Mouse (Mus musculus) sigmoid colon, adult 10 weeks (tissue): ENCODE results near the gene Gm20489. TPM values are rescaled to one million over a fixed set of nuclear protein-coding genes. Genes with fewer than 3 reads are reported as not detected.

Experiments used
- polyA plus RNA-seq: library from polyadenylated mRNA; stranded (reverse); fragments of 350-450 nt; fragmentation: Illumina TruSeq; extraction: RNeasy Lipid Tissue Mini Kit (QIAGEN cat#74804); gene quantifications from one replicate; pipeline ENCODE4 v1.2.3, GENCODE M21; 2014; ENCODE audit warnings: low read depth, low replicate concordance

Gene Gm20489
- polyA plus RNA-seq, result 0.60 TPM

GRCm38 (mm10) chrX:101268755-101269124 is at the start of gene Gm20489:
TSS of gene Gm20489 (minus strand) at chrX:101269023.

GRCm38 (mm10) chrX:101299055-101299454 is 30.2 kb upstream of the Gm20489 start, which contains the start of gene Nlgn3:
TSS of gene Nlgn3 (plus strand) at chrX:101299168.

GRCm38 (mm10) chrX:101273875-101274738 is 5.3 kb upstream of the Gm20489 start, which contains the start of gene Med12:
TSS of gene Med12 (plus strand) at chrX:101274030.

GRCm38 (mm10) chrX:101268025-101268754 is 633 bp downstream of the Gm20489 start, which contains the start of gene Il2rg:
TSS of gene Il2rg (minus strand) at chrX:101268255.

GRCm38 (mm10) chrX:101263892-101264291 is 4.9 kb downstream of the Gm20489 start, which contains the start of gene Gm614:
TSS of gene Gm614 (minus strand) at chrX:101263992.

GRCm38 (mm10) chrX:101253952-101254729 is 14.7 kb downstream of the Gm20489 start, which contains the start of gene Foxo4:
TSS of gene Foxo4 (plus strand) at chrX:101254528.

GRCm38 (mm10) chrX:101221834-101222795 is 46.7 kb downstream of the Gm20489 start, which contains the start of gene Snx12:
TSS of gene Snx12 (minus strand) at chrX:101222563.

Other genes starting within 250 kb of the Gm20489 start
- gene Tex11, start 209.4 kb downstream of the Gm20489 start, polyA plus RNA-seq, result not detected
- 0.41 TPM for gene Slc7a3, start 183.0 kb downstream of the Gm20489 start, polyA plus RNA-seq
- gene Snx12, start 46.5 kb downstream of the Gm20489 start, polyA plus RNA-seq, result 27.7 TPM
- 21.3 TPM for gene Foxo4, start 14.5 kb downstream of the Gm20489 start, polyA plus RNA-seq
- not detected for gene Gm614, start 5.0 kb downstream of the Gm20489 start, polyA plus RNA-seq
- gene Il2rg, start 768 bp downstream of the Gm20489 start, polyA plus RNA-seq, result 37.7 TPM
- gene Med12, start 5.0 kb upstream of the Gm20489 start, polyA plus RNA-seq, result 6.8 TPM
- 0.54 TPM for gene Nlgn3, start 30.1 kb upstream of the Gm20489 start, polyA plus RNA-seq
- gene Gjb1, start 107.4 kb upstream of the Gm20489 start, polyA plus RNA-seq, result 4.7 TPM
- gene Zmym3, start 151.8 kb upstream of the Gm20489 start, polyA plus RNA-seq, result 30.9 TPM
- 337 TPM for gene Nono, start 160.3 kb upstream of the Gm20489 start, polyA plus RNA-seq
- 0.54 TPM for gene Itgb1bp2, start 180.1 kb upstream of the Gm20489 start, polyA plus RNA-seq